Mouse (Mus musculus): ENCODE measurements around the gene Cenpj.

The Cenpj gene

GRCm38 (mm10) chr14:56575416-56575815 is at the start of gene Cenpj, which contains the start of gene Parp4:
Cenpj (minus strand) TSS chr14:56575425.
Parp4 (plus strand) TSS chr14:56575619.
- DNase-seq (ENCODE audit: low read depth), result peak; percentile 95

DNA sequence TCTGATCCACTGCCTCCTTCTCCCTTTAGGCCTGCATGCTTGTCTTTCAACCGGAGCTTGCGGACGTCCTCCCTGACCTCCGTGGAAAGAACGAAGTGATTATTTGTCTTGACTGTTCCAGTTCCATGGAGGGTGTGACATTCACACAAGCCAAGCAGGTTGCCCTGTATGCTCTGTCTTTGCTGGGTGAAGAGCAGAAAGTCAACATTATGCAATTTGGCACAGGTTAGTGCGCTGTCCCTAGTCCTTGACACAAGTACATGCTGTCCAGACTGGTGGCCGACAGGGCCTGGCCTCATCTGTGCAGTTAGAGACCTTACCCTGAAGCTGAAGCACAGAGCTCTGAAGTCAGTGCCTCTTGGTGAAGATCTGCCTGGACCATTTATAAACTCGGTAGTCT is 45.2 kb upstream of the Cenpj start:
- DNase-seq (ENCODE audit: low read depth), result no peak

DNA sequence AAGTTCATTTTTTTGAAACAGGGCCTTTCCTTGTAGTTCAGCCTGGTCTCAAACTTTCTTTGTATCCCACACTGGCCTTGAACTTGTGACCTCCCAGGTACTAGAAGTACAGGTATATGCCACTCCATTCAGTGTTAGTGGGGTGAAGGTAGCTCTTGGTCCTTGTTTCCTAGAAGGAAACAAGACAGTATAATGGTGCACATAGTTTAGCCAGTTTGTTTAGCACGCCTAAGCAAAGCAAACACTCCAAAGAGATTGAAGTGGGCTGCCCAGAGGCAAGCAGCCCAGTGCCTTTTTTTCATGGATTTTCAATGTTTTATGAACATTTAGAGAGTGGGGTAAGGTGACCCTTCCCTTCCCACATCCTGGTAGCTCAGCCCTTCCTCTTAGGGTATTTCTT is 42.2 kb upstream of the Cenpj start:
- DNase-seq (ENCODE audit: low read depth), result no peak

- DNase-seq (ENCODE audit: low read depth), result no peak
These were observed 38.0 kb upstream of the Cenpj start for GRCm38 (mm10) chr14:56613212-56613611.

- no peak for DNase-seq (ENCODE audit: low read depth)
These were observed 29.9 kb upstream of the Cenpj start for GRCm38 (mm10) chr14:56605136-56605535.

DNA sequence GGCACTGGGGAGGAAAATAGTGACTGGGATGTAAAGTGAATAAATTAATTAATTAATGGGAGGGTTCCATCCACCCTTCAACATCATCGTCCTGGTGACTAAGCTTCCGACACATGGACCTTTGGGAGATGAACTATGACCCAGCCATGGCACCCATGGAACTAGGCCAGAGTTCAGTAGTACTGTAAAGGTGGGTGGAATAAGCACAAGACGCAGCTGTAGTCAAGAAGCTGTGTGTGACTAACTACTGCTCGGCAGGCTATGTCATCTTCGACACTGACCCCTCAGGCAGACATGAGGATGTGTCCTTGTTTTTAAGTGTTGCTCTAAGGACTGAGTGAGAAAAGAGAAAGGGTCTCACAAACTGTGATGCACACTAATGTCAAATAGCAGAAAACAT is 29.2 kb upstream of the Cenpj start:
- no peak for DNase-seq (ENCODE audit: low read depth)

DNA sequence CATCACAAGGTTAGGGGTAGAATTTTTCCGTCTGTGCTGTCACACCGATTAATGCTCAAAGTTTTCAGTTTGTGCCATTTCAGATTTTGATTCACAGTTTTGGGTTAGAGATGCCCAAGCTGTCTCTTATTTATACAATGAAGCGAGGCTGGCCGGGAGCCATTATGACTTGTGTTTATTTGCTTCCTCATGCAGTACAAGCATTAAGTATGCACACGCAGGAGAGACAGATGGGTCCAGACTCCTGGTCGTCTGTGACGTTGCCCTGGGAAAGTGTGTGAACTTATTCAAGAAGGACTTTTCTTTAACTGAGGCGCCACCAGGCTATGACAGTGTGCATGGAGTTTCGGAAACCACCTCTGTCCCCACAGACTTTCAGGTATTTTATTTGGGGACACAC is 26.8 kb upstream of the Cenpj start:
- DNase-seq (ENCODE audit: low read depth), result no peak

GRCm38 (mm10) chr14:56598759-56599158 is 23.5 kb upstream of the Cenpj start:
- peak; percentile 65 for DNase-seq (ENCODE audit: low read depth)

DNA sequence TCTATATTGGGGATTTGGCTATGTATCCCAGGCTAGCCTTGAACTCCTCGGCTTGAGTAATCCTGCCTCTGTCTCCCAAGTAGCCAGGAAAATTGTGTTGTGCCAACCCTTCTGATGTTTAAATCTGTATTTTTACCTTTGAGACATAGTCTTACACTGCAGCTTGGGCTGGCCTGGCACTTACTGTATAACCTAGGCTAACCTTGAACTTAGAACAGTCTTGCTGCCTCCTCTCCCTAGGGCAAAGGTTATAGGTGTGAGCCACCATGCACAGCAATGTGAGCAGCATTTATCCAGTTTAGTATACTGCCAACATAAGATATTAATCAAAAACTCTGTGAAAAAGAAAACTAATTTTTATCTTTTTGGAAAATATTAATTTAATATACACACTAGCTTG is 19.6 kb upstream of the Cenpj start:
- no peak for DNase-seq (ENCODE audit: low read depth)

DNA sequence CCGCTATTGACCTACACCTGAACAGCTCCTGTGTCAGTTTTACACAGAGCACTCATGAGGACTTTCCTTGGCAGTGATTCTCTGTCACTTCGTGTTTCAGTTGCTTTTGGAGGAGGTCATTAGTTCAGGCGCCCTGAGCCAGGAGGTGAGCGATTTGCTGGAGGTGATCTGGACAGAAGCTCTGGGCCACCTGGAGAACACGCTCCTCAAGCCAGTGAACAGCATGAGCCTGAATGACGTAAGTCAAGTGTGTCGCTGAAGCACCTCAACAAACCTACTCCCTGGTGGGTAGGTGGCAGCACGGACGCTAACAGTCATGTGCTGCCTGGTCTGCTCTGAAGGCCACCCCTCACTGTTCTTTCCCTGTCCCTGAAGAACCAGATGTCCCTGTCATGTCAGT is 17.0 kb upstream of the Cenpj start:
- DNase-seq (ENCODE audit: low read depth), result no peak

DNA sequence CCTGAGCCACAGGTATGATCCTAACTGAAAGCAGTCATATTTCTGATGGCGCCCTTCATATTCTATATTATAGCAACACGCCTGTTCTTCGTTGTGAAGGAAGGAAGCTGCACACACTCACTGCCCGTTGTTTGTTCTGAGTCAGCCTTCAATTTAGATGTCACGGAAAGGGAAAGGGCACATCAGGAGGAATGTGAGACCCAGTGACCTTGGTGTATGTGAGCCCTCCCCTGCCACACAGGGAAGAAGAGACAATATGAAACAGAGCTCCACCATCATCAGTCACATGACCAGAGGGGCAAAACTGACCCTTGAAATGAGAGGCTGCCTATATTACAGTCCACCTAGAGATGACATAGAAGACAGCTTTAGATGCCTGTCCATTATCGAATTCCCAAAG is 7.1 kb upstream of the Cenpj start:
- peak; percentile 33 for DNase-seq (ENCODE audit: low read depth)

DNA sequence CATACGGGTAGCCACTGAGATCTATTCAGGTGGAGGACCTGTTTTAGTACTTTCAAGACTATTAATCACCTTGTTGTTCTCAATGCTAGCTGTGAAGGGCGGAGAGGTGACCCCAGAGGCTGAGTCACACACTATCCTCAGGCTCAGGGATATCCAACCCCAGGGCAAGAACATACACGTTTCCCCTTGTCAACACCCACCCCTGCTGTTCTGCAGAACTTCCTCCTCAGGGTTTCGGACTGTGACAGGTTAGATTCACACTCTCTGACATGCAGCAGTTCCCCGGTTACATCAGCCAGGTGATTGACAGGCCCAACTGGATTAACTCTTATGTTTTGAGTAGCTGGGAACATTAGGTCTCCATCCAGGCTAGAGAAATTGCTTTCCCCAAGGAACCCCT is 5.9 kb upstream of the Cenpj start:
- DNase-seq (ENCODE audit: low read depth), result peak; percentile 41

GRCm38 (mm10) chr14:56579011-56579410 is 3.8 kb upstream of the Cenpj start:
- no peak for DNase-seq (ENCODE audit: low read depth)

- no peak for DNase-seq (ENCODE audit: low read depth)
These were observed 1.0 kb upstream of the Cenpj start for GRCm38 (mm10) chr14:56575969-56576901.

GRCm38 (mm10) chr14:56572546-56572945 is 2.7 kb downstream of the Cenpj start:
- DNase-seq (ENCODE audit: low read depth), result no peak

DNA sequence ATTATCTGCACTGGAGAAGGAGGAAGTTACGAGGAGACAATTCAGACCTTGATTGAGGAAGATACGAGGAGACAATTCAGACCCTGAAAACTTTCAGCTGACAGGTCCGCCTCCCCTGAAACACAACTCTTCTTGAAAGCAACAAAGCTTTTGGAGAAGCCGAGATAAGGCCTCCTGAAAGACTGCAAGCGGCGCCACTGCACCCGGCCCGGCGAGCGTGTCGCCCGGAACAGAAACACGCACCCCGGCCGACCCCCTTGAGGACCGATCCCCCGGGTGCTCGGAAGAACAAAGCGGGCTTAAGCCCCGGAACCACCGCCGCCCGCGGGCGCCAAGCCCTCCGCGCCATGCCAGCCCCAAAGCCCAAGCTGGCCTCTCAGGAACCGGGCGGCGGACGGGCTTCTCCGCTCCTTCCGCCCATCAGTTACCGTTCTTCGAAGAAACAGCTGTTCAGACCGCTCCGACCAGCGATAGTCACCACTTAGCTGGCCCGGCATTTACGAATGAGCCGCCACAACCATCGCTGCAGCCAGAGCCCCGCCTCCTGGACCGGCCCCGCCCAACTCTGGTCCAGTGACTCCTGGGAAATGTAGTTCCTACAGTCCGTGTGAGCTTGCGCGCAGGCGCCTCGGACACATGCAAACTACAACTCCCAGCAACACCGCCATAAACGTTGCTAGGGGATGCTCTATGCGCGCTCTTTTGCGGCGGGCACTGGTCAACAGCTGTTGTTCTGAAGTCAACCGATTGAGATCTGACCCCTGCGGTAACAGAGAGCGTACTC is 3.7 kb downstream of the Cenpj start:
- peak; percentile 98 for DNase-seq (ENCODE audit: low read depth)

DNA sequence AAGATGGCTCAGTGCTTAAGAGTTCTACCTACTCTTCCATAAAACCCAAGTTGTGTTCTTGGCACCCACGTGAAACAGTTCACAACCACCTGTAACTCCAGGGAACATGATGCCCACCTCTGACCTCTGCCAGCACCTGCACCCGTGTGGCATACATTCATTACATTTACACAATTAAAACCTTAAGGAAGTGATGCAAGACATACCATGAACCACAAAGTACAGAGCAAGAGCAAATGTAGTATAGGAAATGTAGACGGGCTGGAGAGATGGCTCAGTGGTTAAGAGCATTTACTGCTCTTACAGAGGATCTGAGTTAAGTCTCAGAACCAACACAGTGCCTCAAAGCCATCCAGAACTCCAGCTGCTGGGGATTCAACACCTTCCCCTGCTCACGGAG is 6.2 kb downstream of the Cenpj start:
- DNase-seq (ENCODE audit: low read depth), result peak; percentile 51

- peak; percentile 40 for DNase-seq (ENCODE audit: low read depth)
These were observed 7.7 kb downstream of the Cenpj start for GRCm38 (mm10) chr14:56567476-56567875.

DNA sequence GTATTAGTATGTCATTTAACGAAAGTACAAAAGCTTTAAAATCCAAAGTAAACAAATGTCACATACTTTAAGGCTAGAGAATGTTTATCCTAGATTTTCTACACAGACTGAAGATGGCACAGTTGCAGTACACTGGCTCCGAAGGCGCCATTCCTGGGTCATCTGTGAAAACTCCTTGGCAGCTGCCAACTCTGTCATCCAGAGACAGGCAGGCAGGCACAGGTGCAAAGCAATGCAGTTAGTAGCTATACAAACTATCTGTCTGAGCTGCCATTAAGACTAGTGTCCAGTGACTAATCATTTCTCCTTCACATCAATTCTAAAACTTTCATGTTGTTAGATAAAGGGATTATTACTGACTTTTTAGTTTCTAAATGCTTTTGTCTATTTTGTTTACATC is 16.1 kb downstream of the Cenpj start:
- DNase-seq (ENCODE audit: low read depth), result no peak

DNA sequence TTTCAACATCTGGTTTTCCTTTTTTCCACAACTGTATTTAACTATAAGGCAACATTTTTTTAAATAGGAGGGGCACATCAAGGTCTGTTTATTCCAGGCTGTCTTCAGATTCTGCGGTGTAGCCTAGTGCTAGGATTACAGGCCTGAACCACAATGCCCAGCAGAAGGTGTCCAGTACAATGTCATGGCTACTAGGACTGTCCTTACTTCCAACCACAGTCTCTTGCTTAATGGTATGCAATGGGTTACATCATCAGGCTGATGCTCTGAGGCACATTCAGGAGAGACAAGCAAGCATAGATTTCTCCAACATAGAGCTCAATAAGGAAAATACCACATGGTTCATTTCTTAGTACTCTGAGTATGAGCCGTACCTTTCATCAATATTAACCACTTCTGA is 20.5 kb downstream of the Cenpj start:
- DNase-seq (ENCODE audit: low read depth), result peak; percentile 59

GRCm38 (mm10) chr14:56553331-56553730 is 21.9 kb downstream of the Cenpj start:
- no peak for DNase-seq (ENCODE audit: low read depth)

DNA sequence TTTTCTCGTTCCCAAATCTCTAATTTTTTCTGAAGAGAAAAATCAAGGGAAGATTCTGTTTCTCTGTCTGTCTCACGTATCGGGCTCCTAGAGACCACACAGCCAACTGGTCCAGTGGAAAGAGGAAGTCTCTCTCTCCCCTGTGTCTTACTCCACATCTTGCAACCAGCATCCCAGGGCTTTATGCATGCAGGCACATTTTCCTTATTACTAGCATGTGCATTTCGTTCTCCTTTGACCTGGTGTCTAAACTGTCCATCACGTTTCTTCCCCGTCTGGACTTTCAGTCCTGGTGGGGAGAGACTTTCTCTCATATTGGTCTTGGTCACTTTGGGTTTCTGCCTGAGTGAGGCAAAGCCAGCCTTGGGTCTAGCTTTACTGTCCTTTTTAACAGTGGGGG is 22.3 kb downstream of the Cenpj start:
- peak; percentile 30 for DNase-seq (ENCODE audit: low read depth)

DNA sequence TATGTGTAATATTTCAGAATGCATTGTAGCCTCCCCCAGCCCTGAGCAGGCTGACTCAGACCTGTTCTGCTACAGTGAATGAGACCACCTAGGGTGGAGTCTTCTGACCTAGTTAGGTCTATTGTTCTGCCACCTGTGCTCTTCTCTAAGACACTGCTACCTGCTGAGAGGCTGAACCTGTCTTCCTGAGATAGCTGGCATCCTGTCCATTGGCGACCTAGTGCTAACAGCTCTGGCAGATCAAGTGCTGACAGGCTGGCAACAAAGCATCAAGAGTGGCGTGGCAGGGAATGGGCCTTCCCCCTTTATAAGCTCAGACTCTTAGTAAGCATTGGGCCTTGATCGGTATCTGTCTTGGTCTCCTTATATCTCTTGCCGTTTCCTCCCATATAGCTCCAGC is 24.3 kb downstream of the Cenpj start:
- DNase-seq (ENCODE audit: low read depth), result no peak

Measured in 416B (cell line).